ENCODE assay signal across 8 mouse cellular contexts in the genomic region with DNA sequence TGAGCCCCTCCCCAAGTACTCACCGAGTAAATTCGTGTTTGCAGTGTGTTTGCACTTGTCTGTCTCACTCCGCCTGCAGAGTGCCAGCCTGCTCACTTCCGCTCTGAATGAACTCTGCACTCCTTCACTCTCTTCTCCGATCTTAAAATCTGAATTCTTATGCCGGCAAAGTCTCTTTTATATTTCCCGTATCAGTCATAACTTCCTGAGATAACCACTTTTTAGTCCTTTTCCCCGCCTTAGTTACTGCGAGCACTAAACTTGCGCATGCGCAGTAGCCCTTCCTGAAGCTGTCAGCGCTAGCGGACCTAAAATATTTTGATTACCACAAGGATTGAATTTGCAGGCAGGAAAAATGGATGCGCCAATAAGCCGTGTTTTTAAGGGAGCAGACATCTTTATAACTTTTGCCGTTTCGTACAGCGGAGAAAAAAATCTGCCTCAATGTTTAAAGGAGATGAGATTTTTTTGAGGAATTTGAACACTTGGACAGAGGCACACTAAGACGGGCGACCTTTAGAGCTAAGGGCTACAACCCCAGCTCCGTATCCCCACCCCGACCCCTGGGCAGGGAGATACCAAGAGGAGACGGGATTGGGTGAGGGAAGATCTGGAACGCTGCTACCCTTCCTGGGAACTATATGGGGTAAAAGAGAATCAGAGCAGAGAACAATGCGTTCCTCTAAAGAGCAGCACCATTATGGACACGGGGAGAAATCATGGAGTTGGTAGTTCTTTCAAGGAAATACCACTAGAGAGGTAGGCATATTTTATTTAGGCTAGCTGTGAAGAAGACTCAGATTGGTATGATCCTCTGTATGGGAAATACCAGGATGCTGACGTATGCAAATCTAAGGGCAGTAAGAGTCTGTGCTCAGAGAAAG. TPM values are rescaled to one million over a fixed set of nuclear protein-coding genes. Genes with fewer than 3 reads are reported as not detected.
DNase-seq lines count a peak whose midpoint lies in the region; ATAC-seq lines count a peak whose summit lies in the region.

TSS of gene Zfp300 (minus strand) at position 545 of the 884 bp plus-strand sequence.

- no peaks in the 10 kb centered on the region for H3K9me3 ChIP-seq in hindbrain, embryonic 15.5 days

- H3K4me2 ChIP-seq in hindbrain, embryonic 15.5 days: peak within 1 kb of the TSS; percentile 50

- no peaks in the 10 kb centered on the region for H3K4me1 ChIP-seq in hindbrain, embryonic 15.5 days (replicated peaks)

- H3K27me3 ChIP-seq in hindbrain, embryonic 15.5 days: no peaks in the 10 kb centered on the region

- DNase-seq in WW6 (ENCODE audit: low read depth, low spot score): peak; percentile 43
- peak; percentile 74 to 75 for DNase-seq in cerebellum, postnatal 14 days
- peak; percentile 58 to 72 for DNase-seq in frontal cortex, postnatal 36 days (ENCODE audit: low spot score in 2 of 2)
- DNase-seq in layer of hippocampus, postnatal 25 days (ENCODE audit: extremely low spot score in 1 of 2, low spot score in 1 of 2): peak; percentile 36 to 55
- peak; percentile 74 for DNase-seq in lung, postnatal 10 days
- DNase-seq in ovary, postnatal 36 days (ENCODE audit: low spot score): peak; percentile 57
- DNase-seq in thymus, postnatal 25 days: peak; percentile 57

- WGBS in hindbrain, embryonic 15.5 days: 19% methylated on average over 27 of the region's 27 CpGs

- H3K9ac ChIP-seq in hindbrain, embryonic 15.5 days: peak within 1 kb of the TSS; percentile 51

- ATAC-seq in hindbrain, embryonic 15.5 days (ENCODE audit: low FRiP score, low read depth): peak; percentile 94

- H3K36me3 ChIP-seq in hindbrain, embryonic 15.5 days: no peaks in the 10 kb centered on the region

- H3K27ac ChIP-seq in hindbrain, embryonic 15.5 days (replicated peaks): peak within 1 kb of the TSS; percentile 94

- H3K4me3 ChIP-seq in hindbrain, embryonic 15.5 days: peak within 1 kb of the TSS; percentile 48

RNA-seq across cellular contexts. Expression of gene Zfp300, which starts in this region (rescaled TPM):
- polyA plus RNA-seq in hindbrain, embryonic 15.5 days (2015; fragmentation: Nextera tagmentation; extraction: Ambion mirVana): 3.7 and 5.1 TPM in 2 replicates
- total RNA-seq in layer of hippocampus, postnatal 25 days (2021): 1 to 10 TPM; 4.2 to 4.6 TPM

Comparison
In these comparisons a context has a peak if more than half of its experiments do, and no peak if none do; other contexts are left out.
1. Peak in every context shown above with its lines: DNase-seq, ATAC-seq, H3K4me3 ChIP-seq and H3K27ac ChIP-seq.